Mouse (Mus musculus) spleen, adult 12 weeks (tissue): ENCODE data around the gene Tmed4.
A peak's percentile ranks its signal among the peaks of the same experiment; 100 is the strongest.
"Not testable (repeated sequence)": the region's sequence is repeated elsewhere in the genome, so short reads cannot be mapped to it uniquely, and the experiment has no call there.

Source experiments
- DNase-seq: peaks from one replicate; pipeline ENCODE4 v3.0.0; 2022; ENCODE audit warnings: low spot score

The Tmed4 gene

GRCm38 (mm10) chr11:6273607-6274006 is 1.1 kb downstream of the Tmed4 start:
- DNase-seq = no peak

DNA sequence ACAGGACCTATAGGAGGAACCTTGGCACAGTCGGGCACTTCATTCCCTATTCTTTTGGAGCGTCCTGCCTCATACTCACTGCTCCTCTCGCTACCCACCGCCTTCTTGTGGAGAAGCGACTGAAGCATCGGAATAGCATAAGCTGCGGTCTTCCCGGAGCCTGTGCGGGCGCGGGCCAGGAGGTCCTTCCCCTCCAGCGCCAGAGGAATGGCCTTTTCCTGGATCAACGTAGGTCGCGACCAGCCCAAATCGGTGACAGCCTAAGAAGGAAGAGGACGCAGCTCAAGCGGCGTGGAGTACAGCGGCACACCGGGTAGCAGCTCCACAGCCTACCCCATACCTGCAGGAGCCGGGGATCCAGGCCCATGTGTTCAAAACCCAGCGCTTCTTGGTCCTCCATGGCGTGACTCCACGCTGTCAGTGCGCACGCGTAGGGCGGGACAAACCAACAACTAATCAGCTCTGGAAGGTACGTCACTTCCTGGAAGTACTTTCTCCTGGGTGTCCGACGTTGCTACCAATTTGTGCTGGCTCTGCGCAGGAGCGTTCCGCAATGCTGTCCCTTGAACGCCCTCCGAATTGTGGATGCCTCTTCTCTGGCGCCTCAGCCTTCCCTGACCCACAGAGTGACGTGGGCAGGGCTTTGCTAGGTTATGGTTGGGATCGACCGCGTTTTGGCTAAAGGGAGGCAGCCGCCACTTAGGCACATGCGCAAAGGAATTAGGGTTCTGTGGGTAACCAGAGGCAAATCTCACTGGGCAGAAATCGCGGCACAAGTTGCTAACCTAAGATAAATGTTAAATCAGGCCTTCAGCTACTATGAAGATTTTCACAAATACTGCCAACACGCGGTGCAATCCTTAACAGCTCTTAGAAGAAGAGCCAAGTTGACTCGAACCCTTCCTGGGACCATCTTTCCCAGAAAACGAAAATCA is 7.1 kb downstream of the Tmed4 start, which contains the start of gene Ddx56:
Gene Ddx56, minus strand, starts transcription at position 453 of the 935 bp plus-strand sequence.
- peak; percentile 82 for DNase-seq

DNA sequence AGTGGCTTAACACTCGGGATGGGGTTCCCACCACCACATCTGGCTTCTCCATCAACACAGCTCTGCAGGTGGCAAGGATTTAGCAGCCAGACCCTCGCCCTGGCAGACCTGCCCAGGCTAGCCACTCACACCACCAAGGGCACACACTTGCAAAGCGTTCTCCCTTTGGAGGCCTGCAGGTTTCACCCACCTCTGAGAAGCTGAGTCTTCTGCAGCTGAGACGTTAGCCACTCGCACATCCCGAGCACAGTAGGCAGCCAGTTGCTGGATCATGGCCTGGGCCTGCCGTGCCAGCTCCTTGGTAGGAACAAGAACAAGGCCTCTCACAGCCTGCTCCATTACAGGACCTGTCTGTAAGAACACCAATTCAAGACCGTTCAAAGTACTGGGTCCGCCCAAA is 8.0 kb downstream of the Tmed4 start:
- no peak for DNase-seq

DNA sequence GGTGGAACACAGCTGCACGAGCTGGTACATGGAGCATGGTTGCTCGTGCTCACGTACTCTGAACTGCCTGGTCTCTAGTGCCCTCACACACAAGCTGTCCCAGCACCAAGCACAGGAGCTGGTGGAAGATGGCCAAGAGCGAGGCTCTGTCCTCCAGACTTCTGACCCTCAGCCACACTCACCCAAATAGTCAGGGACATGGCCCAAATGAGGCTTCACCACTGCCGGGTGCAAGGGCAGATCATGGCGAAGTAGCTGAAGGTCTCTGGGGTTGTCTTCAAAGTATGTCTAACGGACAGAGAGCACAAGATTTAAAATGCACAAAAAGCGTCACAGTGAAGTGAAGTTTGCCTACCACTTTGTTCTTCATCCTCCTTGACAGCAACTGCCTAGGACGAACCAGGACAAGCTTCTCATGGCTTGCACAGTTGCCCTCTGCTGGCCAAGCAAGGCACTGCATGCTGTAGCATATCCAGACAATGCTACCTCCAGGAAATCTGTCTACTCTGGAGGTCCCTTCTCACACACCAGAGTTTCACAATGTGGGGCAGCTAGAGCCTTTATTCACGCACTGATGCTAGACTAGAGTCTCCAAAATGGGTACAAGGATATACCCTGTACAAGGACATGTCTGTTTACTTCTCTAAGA is 13.1 kb downstream of the Tmed4 start:
- peak; percentile 59 for DNase-seq

- no peak for DNase-seq
Observed at GRCm38 (mm10) chr11:6259413-6259812, 15.3 kb downstream of the Tmed4 start.

- DNase-seq = no peak
Observed at GRCm38 (mm10) chr11:6256490-6257072, 18.1 kb downstream of the Tmed4 start.

GRCm38 (mm10) chr11:6254602-6255001 is 20.1 kb downstream of the Tmed4 start:
- DNase-seq = not testable (repeated sequence)

DNA sequence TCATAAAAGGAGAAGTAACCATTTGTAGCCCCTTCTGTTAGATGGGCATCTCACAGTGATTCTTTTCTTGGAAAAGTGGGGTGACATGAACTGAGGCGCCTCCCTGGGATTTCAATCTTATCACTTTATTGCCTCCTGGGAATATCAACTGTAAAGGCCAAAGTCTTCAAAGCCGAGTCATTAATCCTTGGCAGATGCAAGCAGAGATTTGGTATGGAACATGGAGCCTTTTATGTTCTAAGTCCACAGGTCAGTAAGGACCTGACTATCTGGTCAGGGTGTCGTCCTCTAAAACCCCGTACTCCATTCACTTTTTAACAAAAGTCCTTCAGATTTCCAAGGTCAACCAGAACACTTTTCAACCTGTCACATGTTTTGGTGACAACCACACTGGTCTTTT is 21.8 kb downstream of the Tmed4 start:
- DNase-seq = no peak

DNA sequence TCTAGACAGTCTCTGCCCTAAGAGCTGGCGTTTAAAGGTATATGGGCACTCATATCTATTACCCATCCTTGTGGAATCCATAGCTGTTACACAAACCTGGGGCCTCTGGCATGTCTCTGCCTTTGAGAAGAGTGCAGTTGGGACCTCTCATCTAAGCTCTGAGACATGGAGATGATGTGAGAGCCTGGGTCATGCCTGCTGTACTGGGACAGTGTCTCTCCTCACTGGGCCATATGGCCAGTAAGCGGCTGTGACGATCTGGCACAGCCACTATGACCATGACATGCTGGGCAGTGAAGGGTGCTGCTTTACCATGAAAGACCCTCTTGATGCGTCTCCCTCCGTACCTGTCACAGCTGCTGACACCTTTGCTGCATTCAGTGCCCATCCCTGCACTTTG is 22.4 kb downstream of the Tmed4 start:
- DNase-seq = no peak

GRCm38 (mm10) chr11:6244707-6245106 is 30.0 kb downstream of the Tmed4 start:
- DNase-seq = no peak

DNA sequence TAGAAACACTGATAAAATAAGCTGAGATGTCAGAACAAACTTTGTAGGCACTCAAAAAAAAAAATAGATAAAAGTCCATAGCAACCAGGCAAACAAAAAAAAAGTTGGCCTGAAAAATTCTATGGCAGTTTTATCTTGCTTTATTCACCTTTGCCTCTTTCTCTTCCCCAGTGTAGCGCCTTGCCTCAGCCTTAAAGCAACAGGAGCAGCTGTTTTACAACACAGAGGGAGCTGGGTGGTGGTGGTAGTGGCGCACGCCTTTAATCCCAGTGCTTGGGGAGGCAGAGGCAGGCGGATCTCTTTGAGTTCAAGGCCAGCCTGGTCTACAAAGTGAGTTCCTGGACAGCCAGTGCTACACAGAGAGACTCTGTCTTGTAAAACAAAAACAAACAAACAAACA is 41.6 kb downstream of the Tmed4 start:
- DNase-seq = no peak

GRCm38 (mm10) chr11:6230012-6230411 is 44.7 kb downstream of the Tmed4 start, which contains the start of gene Npc1l1:
Gene Npc1l1 (minus strand): TSS chr11:6230143.
- no peak for DNase-seq

DNA sequence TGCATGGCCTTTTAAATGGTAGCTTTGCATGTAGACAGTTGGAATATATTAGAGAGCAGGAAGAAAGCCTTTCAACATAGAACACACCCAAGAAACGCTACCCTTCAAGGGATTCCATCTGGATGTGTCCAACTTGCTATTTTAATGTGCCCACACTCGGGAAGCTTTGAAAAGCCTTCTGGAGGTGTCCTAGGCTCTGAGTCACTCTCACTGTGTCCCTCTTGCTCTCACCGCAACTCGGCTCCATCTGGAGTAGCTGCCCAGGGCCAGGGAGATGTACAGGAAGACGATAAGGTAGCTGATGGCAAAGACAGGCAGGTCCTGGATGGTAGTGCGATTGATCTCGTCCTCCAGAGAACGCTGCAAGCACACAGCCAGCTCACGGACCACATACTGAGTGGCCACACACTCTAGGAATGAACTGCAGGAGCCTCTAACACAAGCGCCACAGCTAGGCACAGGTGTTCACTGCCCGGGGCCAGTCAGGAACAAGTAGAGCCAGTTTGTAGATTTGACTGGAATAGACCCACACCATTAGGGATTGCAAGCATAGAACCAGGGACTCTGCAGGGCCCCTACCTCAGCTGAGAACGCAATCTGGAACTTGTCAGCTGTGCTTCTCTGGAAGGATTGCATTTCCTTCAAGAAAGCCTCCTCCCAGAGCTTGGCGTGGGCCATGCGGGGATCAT is 50.0 kb downstream of the Tmed4 start:
- DNase-seq = no peak

DNA sequence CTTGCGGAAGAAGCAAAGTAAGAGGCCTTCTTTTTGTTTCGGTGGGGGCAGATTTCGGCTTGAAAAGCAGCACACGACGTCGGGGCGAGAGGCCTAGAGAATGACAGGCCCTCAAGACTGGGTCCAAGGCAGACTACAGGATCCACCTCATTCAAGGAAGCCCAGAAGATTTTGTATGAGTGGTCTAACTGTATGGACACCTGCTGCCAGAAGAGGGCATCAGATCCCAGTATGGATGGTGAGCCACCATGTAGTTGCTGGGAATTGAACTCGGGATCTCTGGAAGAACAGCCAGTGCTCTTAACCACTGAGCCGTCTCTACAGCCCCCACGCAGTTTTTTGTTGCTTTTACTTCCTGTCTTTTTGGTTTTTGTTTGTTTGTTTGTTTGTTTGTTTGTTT is 52.5 kb downstream of the Tmed4 start:
- DNase-seq = no peak
